Mouse (Mus musculus) G1E (cell line): ENCODE data around the gene Rxfp1.

Source experiments
- CTCF ChIP-seq: IDR thresholded peaks from 2 replicates; pipeline ENCODE4 v1.5.1; 2012; ENCODE audit warnings: low read depth, low read length, inconsistent platforms, mixed read lengths
- GATA1 ChIP-seq: IDR thresholded peaks from 2 replicates; pipeline ENCODE4 v1.6.1; 2012; ENCODE audit warnings: borderline replicate concordance, low read length, inconsistent platforms, mixed read lengths
- TAL1 ChIP-seq: conservative IDR thresholded peaks from 2 replicates; pipeline ENCODE4 v1.6.1; 2012; ENCODE audit warnings: low read depth, low read length, inconsistent platforms, mixed read lengths

- TF ChIP-seq CTCF (no peak), GATA1 (no peak), TAL1 (no peak)
These were observed 61.3 kb downstream of the Rxfp1 start for GRCm38 (mm10) chr3:79676411-79676810.
